Mouse (Mus musculus): ENCODE results near the gene Rinl.
A peak's percentile ranks its signal among the peaks of the same experiment; 100 is the strongest.

The Rinl gene

GRCm38 (mm10) chr7:28823932-28824331 lies 35.2 kb downstream of the Rinl start:
- no peak for DNase-seq (ENCODE audit: low read depth)

GRCm38 (mm10) chr7:28824941-28825685 lies 36.3 kb downstream of the Rinl start, which contains the start of gene Ech1:
Ech1 (plus strand) TSS chr7:28825217.
- peak; percentile 93 for DNase-seq (ENCODE audit: low read depth)

DNA sequence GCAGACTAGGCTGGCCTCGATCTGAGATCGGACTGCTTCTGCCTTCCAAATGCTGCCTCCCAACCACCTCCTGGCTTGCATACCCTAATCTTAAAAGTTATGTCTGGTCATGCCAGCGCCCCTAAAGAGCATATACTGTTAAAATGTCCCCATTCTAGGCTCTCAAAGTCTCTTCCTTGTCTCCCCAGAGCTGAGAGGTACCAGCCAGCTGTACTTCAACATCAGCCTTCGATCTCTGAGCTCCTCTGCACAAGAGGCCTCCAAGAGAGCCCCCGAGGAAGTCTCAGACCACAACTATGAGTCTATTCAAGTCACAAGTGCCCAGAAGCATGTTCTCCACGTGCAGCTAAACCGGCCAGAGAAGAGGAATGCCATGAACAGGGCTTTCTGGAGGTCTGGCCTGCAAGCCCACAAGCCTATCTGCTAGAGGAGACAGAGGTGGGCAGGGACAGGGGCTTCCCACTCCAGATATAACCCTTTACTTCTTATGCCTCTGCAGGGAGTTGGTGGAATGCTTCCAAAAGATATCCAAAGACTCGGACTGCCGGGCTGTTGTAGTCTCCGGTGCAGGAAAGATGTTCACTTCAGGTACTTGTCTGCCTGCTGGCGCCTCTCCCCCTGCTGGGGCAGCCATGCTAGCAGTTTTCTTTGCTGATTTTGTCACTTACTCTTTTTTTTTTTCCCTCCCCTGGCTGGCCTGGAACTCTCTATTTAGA lies 37.1 kb downstream of the Rinl start:
- peak; percentile 70 for DNase-seq (ENCODE audit: low read depth)

GRCm38 (mm10) chr7:28826402-28826772 lies 37.6 kb downstream of the Rinl start:
- DNase-seq (ENCODE audit: low read depth) = no peak

GRCm38 (mm10) chr7:28827338-28827737 lies 38.6 kb downstream of the Rinl start:
- DNase-seq (ENCODE audit: low read depth) = no peak

GRCm38 (mm10) chr7:28829821-28830220 lies 41.1 kb downstream of the Rinl start:
- no peak for DNase-seq (ENCODE audit: low read depth)

DNA sequence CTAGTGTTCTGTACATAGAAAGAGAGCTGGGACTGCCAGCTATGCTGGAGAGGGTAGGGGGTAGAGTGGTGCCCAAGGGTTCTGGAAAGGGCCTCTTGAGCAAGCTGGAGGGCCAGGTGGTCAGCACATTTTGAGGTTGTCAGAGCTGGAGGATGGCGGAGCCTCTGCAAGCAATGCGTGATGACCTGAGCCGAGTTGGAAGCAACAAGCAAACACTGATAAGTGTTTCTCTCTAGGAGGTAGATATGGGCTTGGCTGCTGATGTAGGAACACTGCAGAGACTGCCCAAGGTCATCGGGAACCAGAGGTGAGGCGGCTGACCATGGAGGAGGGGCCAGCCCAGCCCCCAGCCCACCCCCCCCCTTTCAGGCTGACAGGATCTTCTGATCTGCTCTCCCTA lies 42.2 kb downstream of the Rinl start:
- DNase-seq (ENCODE audit: low read depth) = no peak

GRCm38 (mm10) chr7:28831411-28832125 lies 42.8 kb downstream of the Rinl start:
- no peak for DNase-seq (ENCODE audit: low read depth)

GRCm38 (mm10) chr7:28832137-28832536 lies 43.4 kb downstream of the Rinl start:
- no peak for DNase-seq (ENCODE audit: low read depth)

DNA sequence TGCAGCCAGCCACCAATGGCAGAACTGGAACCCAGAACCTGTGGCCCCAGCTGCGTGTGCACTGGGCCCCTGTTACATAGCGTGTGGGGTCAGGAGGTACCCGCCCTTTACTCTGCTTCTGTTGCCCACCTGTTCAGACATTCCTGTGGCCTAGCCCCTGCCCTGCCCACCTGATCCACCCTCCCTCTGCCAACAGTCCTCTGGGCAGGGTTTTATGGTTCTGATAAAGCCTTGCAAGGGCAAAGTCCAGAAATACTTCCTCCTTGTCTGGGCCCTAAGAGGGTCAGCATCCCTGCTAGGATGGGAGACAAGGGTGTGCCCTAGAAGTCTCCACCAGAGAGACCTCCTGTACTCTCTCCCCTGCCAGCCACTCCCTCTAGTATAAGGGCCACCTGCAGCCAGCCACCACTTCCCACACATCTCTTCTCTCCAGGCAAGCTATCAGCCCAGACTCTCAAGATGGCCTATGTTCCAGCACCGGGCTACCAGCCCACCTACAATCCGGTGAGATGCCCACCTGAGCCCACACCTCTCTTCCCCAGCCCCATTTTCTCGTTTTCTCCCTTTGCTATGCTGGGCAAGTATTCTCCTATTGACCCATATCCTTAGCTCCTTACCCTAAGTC lies 45.1 kb downstream of the Rinl start, which contains the start of gene Lgals4:
Gene Lgals4 (plus strand): TSS at position 132 of the 625 bp plus-strand sequence.
- DNase-seq (ENCODE audit: low read depth) = no peak

DNA sequence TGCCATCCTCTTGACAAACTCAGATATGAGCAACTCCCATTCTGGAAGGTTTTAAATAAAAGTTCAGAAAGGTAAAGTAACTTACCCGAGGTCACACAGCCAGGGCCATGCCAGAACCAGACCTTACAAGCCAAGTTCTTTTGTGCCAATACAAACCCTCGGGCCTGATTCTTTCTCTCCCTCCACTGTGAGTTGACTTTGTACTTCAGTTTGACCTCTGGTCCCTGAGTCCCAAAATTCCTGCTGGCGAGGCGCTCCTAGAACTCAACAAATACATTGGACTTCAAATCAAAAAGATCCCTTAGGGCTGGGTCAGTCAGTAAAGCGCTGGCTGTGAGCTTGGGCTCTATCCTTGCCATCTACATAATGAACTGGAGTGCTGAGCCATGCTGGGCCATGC lies 48.2 kb downstream of the Rinl start:
- no peak for DNase-seq (ENCODE audit: low read depth)

DNA sequence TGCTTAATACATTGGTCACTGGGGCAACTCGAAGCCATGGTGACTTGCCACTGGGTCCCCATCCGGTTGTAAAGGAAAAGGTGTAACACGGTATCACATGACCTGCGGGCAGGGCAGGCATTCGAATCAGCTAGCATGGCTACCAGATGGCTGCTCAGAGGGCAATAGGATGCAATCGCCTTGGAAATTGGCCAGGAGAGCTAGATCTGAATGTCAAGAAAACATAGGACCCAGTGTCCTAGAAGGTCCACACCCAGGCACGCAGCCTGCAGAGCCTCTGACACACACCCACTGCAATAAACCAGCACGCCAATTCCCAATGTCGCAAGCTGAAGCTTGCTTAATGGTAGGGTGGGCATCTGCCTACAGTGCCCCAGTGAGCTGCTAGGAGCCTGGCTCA lies 49.6 kb downstream of the Rinl start:
- DNase-seq (ENCODE audit: low read depth) = no peak

GRCm38 (mm10) chr7:28847273-28847672 lies 58.5 kb downstream of the Rinl start:
- no peak for DNase-seq (ENCODE audit: low read depth)
